Mouse (Mus musculus): ENCODE measurements at regions not wholly inside any gene's neighbourhood (a gene's known extent, or its start where the extent isn't known, plus 50 kb on each side); places are given as distances from the start of the nearest gene placed in this dataset.

DNA sequence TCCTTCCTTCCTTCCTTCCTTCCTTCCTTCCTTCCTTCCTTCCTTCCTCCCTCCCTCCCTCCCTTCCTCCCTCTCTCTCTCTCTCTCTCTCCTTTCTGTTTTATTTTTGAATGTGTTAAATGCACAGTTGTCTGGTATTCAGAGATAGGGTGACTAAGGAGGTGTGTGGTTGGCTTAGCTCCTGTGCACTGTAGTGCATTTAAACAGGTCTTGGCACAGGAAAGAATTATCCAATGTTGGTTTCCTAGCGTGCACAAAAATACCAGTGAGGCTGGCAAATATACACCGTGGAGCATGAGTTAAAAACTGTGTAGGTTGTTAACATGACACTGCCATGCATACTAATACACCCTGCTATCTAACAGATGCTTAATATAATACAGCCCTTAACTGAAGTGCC, 297.7 kb upstream of the Stt3b start:
- TF ChIP-seq POU5F1 (IDR thresholded peaks at IDR 0.05; ENCODE audit: borderline replicate concordance, low read length) (no peak), CTCF (conservative IDR thresholded peaks at IDR 0.05; ENCODE audit: low read length) (no peak)
